Mouse (Mus musculus) cerebellum, adult 2 months (tissue): ENCODE data around the gene Plpp4.

Experiments
- CTCF ChIP-seq: fragments of 200-500 bp; IDR thresholded peaks from 2 replicates; pipeline ENCODE4 v1.5.1; 2011; ENCODE audit warnings: low read depth, mild to moderate bottlenecking, control low read depth, low read length, moderate library complexity, borderline replicate concordance; ENCODE audit not compliant: insufficient read depth
- POLR2A ChIP-seq: fragments of 200-500 bp; IDR thresholded peaks from 2 replicates; pipeline ENCODE4 v1.6.1; 2011; ENCODE audit warnings: low read length, control low read depth, borderline replicate concordance; ENCODE audit not compliant: insufficient read depth

DNA sequence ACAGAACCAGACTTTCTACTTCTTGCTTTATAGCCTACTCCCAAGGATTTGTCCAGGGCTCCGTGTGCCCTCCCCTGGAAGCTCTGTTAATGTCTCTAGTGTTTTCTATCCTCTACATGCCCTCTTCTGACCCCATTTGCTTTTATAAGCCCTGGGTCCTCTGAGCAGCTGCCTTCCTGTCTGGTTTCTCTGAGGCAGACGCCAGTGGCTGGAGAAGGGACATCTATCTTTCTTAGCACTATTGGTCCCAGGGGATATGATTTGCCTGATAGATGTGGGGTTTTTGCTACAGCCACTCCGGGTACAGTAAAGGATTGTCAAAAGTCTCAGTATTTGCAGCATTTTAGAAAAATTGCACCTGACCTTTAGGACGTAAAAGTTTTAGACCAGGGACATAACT lies 46.5 kb downstream of the Plpp4 start:
- TF ChIP-seq CTCF (no peak), POLR2A (no peak)
